In the genomic region with DNA sequence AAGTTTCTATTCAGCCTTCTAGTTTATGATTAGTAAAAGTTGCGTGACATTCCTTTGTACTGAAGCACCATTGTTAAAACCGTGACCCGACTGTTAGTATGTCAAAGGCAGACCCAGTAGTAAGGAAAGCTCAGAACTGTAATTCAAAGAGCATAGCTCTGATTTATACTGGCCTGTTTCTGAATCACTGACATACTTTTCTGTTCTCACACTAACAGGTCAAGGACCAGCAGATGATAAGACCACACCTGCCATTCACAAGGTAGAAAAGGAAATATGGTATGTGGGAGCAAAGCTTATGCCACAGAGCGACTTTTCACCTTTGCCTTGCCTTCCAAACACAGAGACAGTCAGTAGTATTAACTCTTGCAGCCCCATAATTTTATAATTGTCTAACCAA, we compare ENCODE assay signal across 17 mouse cellular contexts.
"Had no signal": no experiment of that assay in that cellular context is flagged by ENCODE, and none has a peak within 500 bp of the region (broad histone marks: within the 10 kb centered on the region; RNA-seq: fewer than 3 reads in every experiment).

No protein-coding gene starts in this region.

- H3K4me3 ChIP-seq: liver, embryonic 15.5 days; lung, embryonic 15.5 days; megakaryocyte, embryonic 14.5 days; midbrain, embryonic 13.5 days; midbrain, embryonic 15.5 days; neural tube, embryonic 12.5 days had no signal

- H3K36me3 ChIP-seq: liver, embryonic 15.5 days; lung, embryonic 15.5 days; midbrain, embryonic 13.5 days; midbrain, embryonic 15.5 days; neural tube, embryonic 12.5 days had no signal

- H3K9me3 ChIP-seq: liver, embryonic 15.5 days; lung, embryonic 15.5 days; megakaryocyte, embryonic 14.5 days; midbrain, embryonic 13.5 days; midbrain, embryonic 15.5 days; neural tube, embryonic 12.5 days had no signal

- H3K27me3 ChIP-seq: liver, embryonic 15.5 days; lung, embryonic 15.5 days; megakaryocyte, embryonic 14.5 days; midbrain, embryonic 13.5 days; midbrain, embryonic 15.5 days; neural tube, embryonic 12.5 days had no signal

- H3K27ac ChIP-seq: liver, embryonic 15.5 days; lung, embryonic 15.5 days; macrophage; midbrain, embryonic 13.5 days; midbrain, embryonic 15.5 days; neural tube, embryonic 12.5 days had no signal

- DNase-seq: liver, postnatal 0 days; lung, adult 2 months; lung, postnatal 14 days; lung, postnatal 36 days; right cerebral cortex, postnatal 14 days; thymus, adult 18-20 months; thymus, postnatal 14 days; thymus, postnatal 36 days had no signal

- H3K4me2 ChIP-seq: liver, embryonic 15.5 days; lung, embryonic 15.5 days; midbrain, embryonic 11.5 days; midbrain, embryonic 13.5 days; midbrain, embryonic 15.5 days; neural tube, embryonic 12.5 days had no signal

- H3K4me1 ChIP-seq: liver, embryonic 15.5 days; midbrain, embryonic 15.5 days had no signal

- ATAC-seq: liver, postnatal 0 days; lung, postnatal 0 days; midbrain, embryonic 13.5 days; midbrain, embryonic 15.5 days had no signal

- H3K9ac ChIP-seq: liver, embryonic 15.5 days; liver, postnatal 0 days; lung, embryonic 15.5 days; midbrain, embryonic 13.5 days; midbrain, embryonic 15.5 days; neural tube, embryonic 12.5 days had no signal
